Mouse (Mus musculus) stomach, postnatal 0 days (tissue): ENCODE measurements at regions not wholly inside any gene's neighbourhood (a gene's known extent, or its start where the extent isn't known, plus 50 kb on each side); places are given as distances from the start of the nearest gene placed in this dataset.

Experiments used
- CTCF ChIP-seq: IDR thresholded peaks from 2 replicates; pipeline ENCODE4 v1.5.1; 2016; ENCODE audit warnings: antibody characterized with exemption, low read depth, mild to moderate bottlenecking, moderate library complexity
- EP300 ChIP-seq: optimal IDR thresholded peaks from 2 replicates; pipeline ENCODE3; 2016; ENCODE audit warnings: antibody characterized with exemption

- no peak for TF ChIP-seq CTCF
- TF ChIP-seq EP300 = no peak
Observed at GRCm38 (mm10) chr9:31649073-31649472, 184.8 kb upstream of the Tmem45b start.
